Mouse (Mus musculus): Measurements from ENCODE around the gene Ctsk. TPM values are rescaled to one million over a fixed set of nuclear protein-coding genes. Genes with fewer than 3 reads are reported as not detected.
"Not testable (repeated sequence)": the region's sequence is repeated elsewhere in the genome, so short reads cannot be mapped to it uniquely, and the experiment has no call there.

Gene Ctsk
- polyA plus RNA-seq, 1 experiment from 2014 or later = 1.0 TPM

GRCm38 (mm10) chr3:95529814-95530213 is 30.8 kb downstream of the Ctsk start:
- H3K4me2 ChIP-seq (ENCODE audit: low read depth, low read length) = no peak overlapping the region
- no peak overlapping the region for H3K27ac ChIP-seq (ENCODE audit: low read length)
- H3K9ac ChIP-seq (ENCODE audit: low read depth, low read length) = no peak overlapping the region
- H3K4me3 ChIP-seq (ENCODE audit: low read depth, low read length) = no peak overlapping the region
- peaks cover 7% of the 10 kb centered on the region for H3K4me1 ChIP-seq (ENCODE audit: control insufficient read depth, low read depth, low read length)
- no peaks in the 10 kb centered on the region for H3K36me3 ChIP-seq (ENCODE audit: control insufficient read depth, insufficient read depth)
- no peaks in the 10 kb centered on the region for H3K9me3 ChIP-seq (replicated peaks; ENCODE audit: control insufficient read depth, low read length)
- no peak for ATAC-seq (ENCODE audit: low read depth)
- no peaks in the 10 kb centered on the region for H3K27me3 ChIP-seq (ENCODE audit: control insufficient read depth, insufficient read depth, low read depth, low read length)
- 58% methylated on average over 6 of the region's 6 CpGs for WGBS (ENCODE audit: insufficient replicate concordance)

GRCm38 (mm10) chr3:95531025-95531424 is 32.0 kb downstream of the Ctsk start:
- Histone ChIP-seq H3K27me3 (ENCODE audit: control insufficient read depth, insufficient read depth, low read depth, low read length) (no peaks in the 10 kb centered on the region), H3K36me3 (ENCODE audit: control insufficient read depth, insufficient read depth) (no peaks in the 10 kb centered on the region), H3K9me3 (replicated peaks; ENCODE audit: control insufficient read depth, low read length) (no peaks in the 10 kb centered on the region), H3K4me2 (ENCODE audit: low read depth, low read length) (no peak overlapping the region), H3K4me3 (ENCODE audit: low read depth, low read length) (no peak overlapping the region), H3K27ac (ENCODE audit: low read length) (no peak overlapping the region), H3K4me1 (ENCODE audit: control insufficient read depth, low read depth, low read length) (peaks cover 4% of the 10 kb centered on the region), H3K9ac (ENCODE audit: low read depth, low read length) (no peak overlapping the region)
- 100% methylated on average over 1 of the region's 1 CpGs for WGBS (ENCODE audit: insufficient replicate concordance)
- no peak for ATAC-seq (ENCODE audit: low read depth)

- H3K4me3 ChIP-seq (ENCODE audit: low read depth, low read length) = no peak overlapping the region
- H3K9me3 ChIP-seq (replicated peaks; ENCODE audit: control insufficient read depth, low read length) = no peaks in the 10 kb centered on the region
- no peaks in the 10 kb centered on the region for H3K27me3 ChIP-seq (ENCODE audit: control insufficient read depth, insufficient read depth, low read depth, low read length)
- H3K9ac ChIP-seq (ENCODE audit: low read depth, low read length) = no peak overlapping the region
- ATAC-seq (ENCODE audit: low read depth) = no peak
- no peak overlapping the region for H3K4me2 ChIP-seq (ENCODE audit: low read depth, low read length)
- H3K27ac ChIP-seq (ENCODE audit: low read length) = no peak overlapping the region
- no peaks in the 10 kb centered on the region for H3K36me3 ChIP-seq (ENCODE audit: control insufficient read depth, insufficient read depth)
- 83% methylated on average over 5 of the region's 5 CpGs for WGBS (ENCODE audit: insufficient replicate concordance)
- H3K4me1 ChIP-seq (ENCODE audit: control insufficient read depth, low read depth, low read length) = no peaks in the 10 kb centered on the region
Measured at GRCm38 (mm10) chr3:95533364-95533763, 34.3 kb downstream of the Ctsk start.

- ATAC-seq (ENCODE audit: low read depth) = no peak
- 74% methylated on average over 1 of the region's 1 CpGs for WGBS (ENCODE audit: insufficient replicate concordance)
- no peaks in the 10 kb centered on the region for H3K36me3 ChIP-seq (ENCODE audit: control insufficient read depth, insufficient read depth)
- H3K4me1 ChIP-seq (ENCODE audit: control insufficient read depth, low read depth, low read length) = no peaks in the 10 kb centered on the region
- H3K9ac ChIP-seq (ENCODE audit: low read depth, low read length) = no peak overlapping the region
- no peaks in the 10 kb centered on the region for H3K9me3 ChIP-seq (replicated peaks; ENCODE audit: control insufficient read depth, low read length)
- H3K27me3 ChIP-seq (ENCODE audit: control insufficient read depth, insufficient read depth, low read depth, low read length) = no peaks in the 10 kb centered on the region
- H3K4me2 ChIP-seq (ENCODE audit: low read depth, low read length) = no peak overlapping the region
- H3K27ac ChIP-seq (ENCODE audit: low read length) = no peak overlapping the region
- no peak overlapping the region for H3K4me3 ChIP-seq (ENCODE audit: low read depth, low read length)
Measured at GRCm38 (mm10) chr3:95534927-95535326, 35.9 kb downstream of the Ctsk start.

- no peaks in the 10 kb centered on the region for H3K36me3 ChIP-seq (ENCODE audit: control insufficient read depth, insufficient read depth)
- no peaks in the 10 kb centered on the region for H3K4me1 ChIP-seq (ENCODE audit: control insufficient read depth, low read depth, low read length)
- no peak for ATAC-seq (ENCODE audit: low read depth)
- no peaks in the 10 kb centered on the region for H3K27me3 ChIP-seq (ENCODE audit: control insufficient read depth, insufficient read depth, low read depth, low read length)
- H3K9me3 ChIP-seq (replicated peaks; ENCODE audit: control insufficient read depth, low read length) = no peaks in the 10 kb centered on the region
- WGBS (ENCODE audit: insufficient replicate concordance) = 79% methylated on average over 10 of the region's 10 CpGs
- H3K4me3 ChIP-seq (ENCODE audit: low read depth, low read length) = no peak overlapping the region
- no peak overlapping the region for H3K4me2 ChIP-seq (ENCODE audit: low read depth, low read length)
- H3K27ac ChIP-seq (ENCODE audit: low read length) = no peak overlapping the region
- no peak overlapping the region for H3K9ac ChIP-seq (ENCODE audit: low read depth, low read length)
Measured at GRCm38 (mm10) chr3:95538936-95539335, 39.9 kb downstream of the Ctsk start.

GRCm38 (mm10) chr3:95539837-95540236 is 40.8 kb downstream of the Ctsk start:
- no peaks in the 10 kb centered on the region; the same call in 1 of the 2 replicates for H3K27me3 ChIP-seq (ENCODE audit: control insufficient read depth, insufficient read depth, low read depth, low read length)
- no peaks in the 10 kb centered on the region for H3K36me3 ChIP-seq (ENCODE audit: control insufficient read depth, insufficient read depth)
- ATAC-seq (ENCODE audit: low read depth) = no peak
- no peak overlapping the region for H3K4me3 ChIP-seq (ENCODE audit: low read depth, low read length)
- 72% methylated on average over 4 of the region's 4 CpGs for WGBS (ENCODE audit: insufficient replicate concordance)
- H3K27ac ChIP-seq (ENCODE audit: low read length) = no peak overlapping the region
- H3K4me1 ChIP-seq (ENCODE audit: control insufficient read depth, low read depth, low read length) = no peaks in the 10 kb centered on the region
- H3K4me2 ChIP-seq (ENCODE audit: low read depth, low read length) = no peak overlapping the region
- H3K9me3 ChIP-seq (replicated peaks; ENCODE audit: control insufficient read depth, low read length) = no peaks in the 10 kb centered on the region
- H3K9ac ChIP-seq (ENCODE audit: low read depth, low read length) = no peak overlapping the region

GRCm38 (mm10) chr3:95541186-95541585 is 42.1 kb downstream of the Ctsk start:
- not testable (repeated sequence) for H3K36me3 ChIP-seq (ENCODE audit: control insufficient read depth, insufficient read depth); H3K9me3 ChIP-seq (replicated peaks; ENCODE audit: control insufficient read depth, low read length); ATAC-seq (ENCODE audit: low read depth); H3K4me1 ChIP-seq (ENCODE audit: control insufficient read depth, low read depth, low read length); H3K27ac ChIP-seq (ENCODE audit: low read length); H3K27me3 ChIP-seq (ENCODE audit: control insufficient read depth, insufficient read depth, low read depth, low read length); H3K4me2 ChIP-seq (ENCODE audit: low read depth, low read length); H3K4me3 ChIP-seq (ENCODE audit: low read depth, low read length); H3K9ac ChIP-seq (ENCODE audit: low read depth, low read length)
- 28% methylated on average over 2 of the region's 2 CpGs for WGBS (ENCODE audit: insufficient replicate concordance)

- ATAC-seq (ENCODE audit: low read depth) = no peak
- Histone ChIP-seq H3K36me3 (ENCODE audit: control insufficient read depth, insufficient read depth) (no peaks in the 10 kb centered on the region), H3K27me3 (ENCODE audit: control insufficient read depth, insufficient read depth, low read depth, low read length) (no peaks in the 10 kb centered on the region; the same call in 1 of the 2 replicates), H3K9ac (ENCODE audit: low read depth, low read length) (no peak overlapping the region), H3K27ac (ENCODE audit: low read length) (no peak overlapping the region), H3K4me3 (ENCODE audit: low read depth, low read length) (no peak overlapping the region), H3K4me1 (ENCODE audit: control insufficient read depth, low read depth, low read length) (no peaks in the 10 kb centered on the region), H3K4me2 (ENCODE audit: low read depth, low read length) (no peak overlapping the region), H3K9me3 (replicated peaks; ENCODE audit: control insufficient read depth, low read length) (no peaks in the 10 kb centered on the region)
Measured at GRCm38 (mm10) chr3:95542171-95542570, 43.1 kb downstream of the Ctsk start.

- Histone ChIP-seq H3K4me3 (ENCODE audit: low read depth, low read length) (no peak overlapping the region), H3K9ac (ENCODE audit: low read depth, low read length) (no peak overlapping the region), H3K4me1 (ENCODE audit: control insufficient read depth, low read depth, low read length) (no peaks in the 10 kb centered on the region), H3K36me3 (ENCODE audit: control insufficient read depth, insufficient read depth) (no peaks in the 10 kb centered on the region), H3K4me2 (ENCODE audit: low read depth, low read length) (no peak overlapping the region), H3K27ac (ENCODE audit: low read length) (no peak overlapping the region), H3K27me3 (ENCODE audit: control insufficient read depth, insufficient read depth, low read depth, low read length) (no peaks in the 10 kb centered on the region; the same call in 1 of the 2 replicates), H3K9me3 (replicated peaks; ENCODE audit: control insufficient read depth, low read length) (no peaks in the 10 kb centered on the region)
- 70% methylated on average over 7 of the region's 7 CpGs for whole genome bisulfite sequencing (ENCODE audit: insufficient replicate concordance)
- ATAC-seq (ENCODE audit: low read depth) = no peak
Measured at GRCm38 (mm10) chr3:95542981-95543380, 43.9 kb downstream of the Ctsk start.

- ATAC-seq (ENCODE audit: low read depth) = no peak
- H3K27me3 ChIP-seq (ENCODE audit: control insufficient read depth, insufficient read depth, low read depth, low read length) = no peaks in the 10 kb centered on the region
- no peak overlapping the region for H3K27ac ChIP-seq (ENCODE audit: low read length)
- no peak overlapping the region for H3K4me2 ChIP-seq (ENCODE audit: low read depth, low read length)
- H3K9me3 ChIP-seq (replicated peaks; ENCODE audit: control insufficient read depth, low read length) = no peaks in the 10 kb centered on the region
- H3K4me3 ChIP-seq (ENCODE audit: low read depth, low read length) = no peak overlapping the region
- no peak overlapping the region for H3K9ac ChIP-seq (ENCODE audit: low read depth, low read length)
- 77% methylated on average over 1 of the region's 1 CpGs for WGBS (ENCODE audit: insufficient replicate concordance)
- H3K36me3 ChIP-seq (ENCODE audit: control insufficient read depth, insufficient read depth) = no peaks in the 10 kb centered on the region
- no peaks in the 10 kb centered on the region for H3K4me1 ChIP-seq (ENCODE audit: control insufficient read depth, low read depth, low read length)
Measured at GRCm38 (mm10) chr3:95550176-95550575, 51.1 kb downstream of the Ctsk start.

Measured in liver, embryonic 16.5 days (tissue).